Mouse (Mus musculus): ENCODE data around the gene Hsd17b1.

Hsd17b1 gene

DNA sequence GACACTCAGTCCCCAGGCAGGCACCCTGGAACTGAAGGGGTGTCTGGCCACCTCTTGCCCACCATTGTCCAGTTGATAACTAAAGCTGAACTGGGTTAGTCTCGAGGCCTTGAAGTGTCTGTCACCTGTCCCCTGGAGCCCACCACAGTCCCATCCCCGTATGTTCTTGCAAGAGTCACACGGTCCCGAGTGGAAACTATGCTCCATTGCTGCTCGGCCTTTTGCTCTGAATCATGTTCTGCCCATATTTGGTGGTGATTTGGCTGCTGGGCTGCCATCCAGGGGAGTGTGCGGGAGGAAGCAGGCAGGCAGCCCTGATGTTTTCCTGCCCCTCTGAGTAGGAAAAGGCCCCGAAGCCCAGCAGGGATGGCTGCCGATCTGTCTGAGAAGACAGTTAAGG lies 18.1 kb upstream of the Hsd17b1 start:
- DNase-seq (ENCODE audit: low spot score in 2 of 2): peak; percentile 43 to 75

DNA sequence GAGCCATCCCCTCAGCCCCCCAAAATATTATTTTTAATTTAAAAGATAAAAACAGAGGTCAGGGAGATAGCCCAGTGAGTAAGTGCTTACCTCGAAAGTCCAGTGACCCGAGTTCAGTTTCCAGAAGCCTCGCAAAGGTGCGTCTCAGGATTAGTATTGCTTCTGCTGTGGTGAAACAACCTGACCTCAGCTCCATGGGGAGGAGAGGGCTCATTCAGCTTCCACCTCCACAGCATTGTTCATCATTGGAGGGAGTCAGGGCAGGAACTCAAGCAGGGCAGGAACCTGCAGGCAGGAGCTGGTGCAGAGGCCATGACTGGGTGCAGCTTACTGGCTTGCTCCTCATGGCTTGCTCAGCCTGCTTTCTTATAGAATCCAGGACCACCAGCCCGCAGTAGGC lies 17.2 kb upstream of the Hsd17b1 start:
- DNase-seq (ENCODE audit: low spot score in 2 of 2): no peak

DNA sequence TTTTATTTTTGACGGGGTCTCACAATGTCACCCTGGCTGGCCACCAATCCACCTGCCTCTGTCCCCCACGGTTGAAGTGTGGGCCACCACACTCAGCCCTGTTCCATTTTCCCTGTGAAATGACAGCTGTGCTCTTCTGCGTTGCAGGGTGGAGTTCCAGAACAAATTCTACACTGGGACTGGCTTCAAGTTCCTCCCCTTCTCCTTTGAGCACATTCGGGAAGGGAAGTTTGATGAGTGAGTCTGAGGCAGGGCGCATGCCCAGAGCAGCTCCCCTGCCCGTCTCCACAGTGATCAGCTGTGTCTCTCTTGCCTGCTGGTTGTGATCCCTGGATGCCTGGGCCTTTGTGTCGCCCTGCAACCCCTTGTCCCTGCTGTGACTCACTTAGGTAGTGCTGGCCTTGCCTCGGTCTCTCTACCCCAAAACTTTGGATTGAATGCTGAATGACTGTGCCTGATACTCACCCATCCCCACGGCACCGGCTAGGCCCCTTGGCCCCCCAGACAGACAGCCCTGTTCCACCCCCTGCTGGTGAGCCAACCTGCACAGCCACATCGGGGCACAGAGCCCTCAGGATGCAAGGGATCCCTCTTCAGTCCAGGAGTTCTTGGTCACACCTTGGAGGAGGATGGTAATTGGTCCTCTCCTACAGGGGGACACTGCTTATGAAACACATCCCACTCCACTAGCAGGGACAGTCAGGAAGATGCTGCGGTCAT lies 15.9 kb upstream of the Hsd17b1 start:
- peak; percentile 53 to 74 for DNase-seq (ENCODE audit: low spot score in 2 of 2)

DNA sequence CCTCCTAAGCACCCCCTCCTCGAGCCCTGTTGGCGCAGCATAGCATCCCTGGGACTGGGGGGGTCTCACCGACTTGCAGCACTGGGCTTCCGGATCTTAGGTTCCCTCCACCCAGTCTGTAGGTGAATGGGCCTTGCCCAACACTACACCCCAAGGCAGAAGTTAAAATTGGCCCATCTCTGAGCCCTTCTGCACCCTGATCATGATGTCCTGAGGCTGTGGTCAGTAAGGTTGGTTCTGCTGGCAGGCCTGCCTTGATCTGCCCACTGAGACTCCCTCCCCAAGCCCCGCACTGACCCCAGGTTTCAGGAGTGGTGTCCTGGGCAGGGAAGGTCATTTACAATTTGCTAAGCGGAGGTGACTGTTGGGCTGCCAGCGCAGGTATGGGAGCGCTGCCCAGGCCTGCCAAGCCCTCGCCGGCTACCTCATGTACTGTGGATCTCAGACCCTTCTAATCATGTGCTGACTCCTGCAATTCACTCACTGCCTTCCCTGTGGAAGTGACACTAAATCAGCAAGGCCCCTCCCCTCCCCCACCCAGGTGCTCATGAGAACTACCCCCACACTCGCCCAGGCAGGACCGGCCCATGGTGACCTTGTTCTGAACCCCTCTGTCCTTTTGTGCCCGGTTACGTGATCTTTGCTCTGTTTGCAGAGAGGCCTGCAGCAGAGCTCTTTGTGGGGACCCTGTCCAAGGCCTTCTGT lies 15.1 kb upstream of the Hsd17b1 start:
- DNase-seq (ENCODE audit: low spot score in 2 of 2): peak in 1 of 2 experiments; percentile 33

DNA sequence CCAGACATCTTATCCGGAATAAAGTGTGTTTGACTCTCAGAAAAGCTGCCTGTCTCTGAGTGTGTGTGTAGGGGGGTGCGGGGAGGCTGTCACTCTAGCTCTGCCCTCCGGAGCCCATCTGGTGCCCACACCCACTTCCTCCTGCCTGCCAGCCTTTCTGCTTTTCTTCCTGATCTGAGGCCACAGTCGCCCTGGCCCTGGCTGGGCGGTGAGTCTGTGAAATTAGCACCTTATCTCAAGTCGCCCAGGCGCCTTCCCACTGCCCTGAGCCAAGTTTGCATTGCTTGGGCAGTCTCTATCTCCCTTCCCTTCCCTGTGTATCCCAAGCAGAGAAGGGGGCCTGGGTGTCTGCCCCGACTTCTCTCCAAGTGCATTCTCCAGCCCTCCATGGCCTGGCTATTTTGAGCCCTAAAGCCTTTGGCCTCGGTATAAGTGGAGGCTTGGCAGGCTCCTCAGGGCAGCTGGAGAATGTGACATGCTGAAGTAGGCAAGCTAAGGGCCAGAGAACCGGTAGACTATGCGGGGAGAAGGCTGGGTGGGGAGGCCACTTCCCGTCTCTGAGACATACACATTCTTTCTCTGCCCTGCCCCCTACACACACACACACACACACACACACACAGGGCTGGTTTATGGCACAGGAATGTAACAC lies 14.4 kb upstream of the Hsd17b1 start:
- DNase-seq (ENCODE audit: low spot score in 2 of 2): peak; percentile 59 to 65

DNA sequence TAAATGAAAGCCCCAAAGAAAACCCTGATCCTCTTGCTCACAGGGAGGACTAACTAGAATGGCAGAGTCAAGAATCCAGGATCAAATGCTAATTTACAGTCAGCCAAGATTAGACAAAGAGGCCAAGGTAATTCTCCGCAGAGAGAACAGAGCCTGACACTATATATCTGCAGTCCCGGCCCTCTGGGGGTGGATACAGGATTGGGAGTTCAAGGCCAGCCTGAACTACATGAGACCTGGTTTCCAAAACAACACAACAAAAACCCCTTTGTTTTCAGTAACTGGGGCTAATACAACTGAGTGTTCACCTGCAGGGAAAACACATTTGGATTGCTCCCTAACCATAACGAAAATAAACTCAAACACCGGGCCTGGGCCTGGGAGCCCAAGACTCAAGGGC lies 13.7 kb upstream of the Hsd17b1 start:
- no peak for DNase-seq (ENCODE audit: low spot score in 2 of 2)

DNA sequence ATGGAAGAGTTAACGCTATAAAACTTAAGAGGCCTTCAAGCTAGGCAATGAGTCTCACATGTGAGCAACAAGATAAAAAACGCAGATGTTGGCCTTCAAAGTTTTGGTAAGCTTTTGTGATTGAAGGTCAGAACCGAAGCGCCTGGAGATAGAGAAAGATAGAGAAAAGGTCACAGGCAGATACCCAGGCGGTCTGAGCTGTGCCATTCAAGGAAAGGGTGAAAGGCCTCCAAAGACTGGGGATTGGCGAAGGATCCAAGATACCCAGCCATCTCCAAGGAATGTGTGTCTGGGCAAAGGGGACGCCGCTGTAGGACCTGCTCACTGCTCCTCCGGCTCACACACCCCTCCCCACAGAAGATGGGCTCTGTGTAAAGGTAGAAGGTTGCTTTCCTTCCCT lies 13.2 kb upstream of the Hsd17b1 start:
- DNase-seq (ENCODE audit: low spot score in 2 of 2): no peak

DNA sequence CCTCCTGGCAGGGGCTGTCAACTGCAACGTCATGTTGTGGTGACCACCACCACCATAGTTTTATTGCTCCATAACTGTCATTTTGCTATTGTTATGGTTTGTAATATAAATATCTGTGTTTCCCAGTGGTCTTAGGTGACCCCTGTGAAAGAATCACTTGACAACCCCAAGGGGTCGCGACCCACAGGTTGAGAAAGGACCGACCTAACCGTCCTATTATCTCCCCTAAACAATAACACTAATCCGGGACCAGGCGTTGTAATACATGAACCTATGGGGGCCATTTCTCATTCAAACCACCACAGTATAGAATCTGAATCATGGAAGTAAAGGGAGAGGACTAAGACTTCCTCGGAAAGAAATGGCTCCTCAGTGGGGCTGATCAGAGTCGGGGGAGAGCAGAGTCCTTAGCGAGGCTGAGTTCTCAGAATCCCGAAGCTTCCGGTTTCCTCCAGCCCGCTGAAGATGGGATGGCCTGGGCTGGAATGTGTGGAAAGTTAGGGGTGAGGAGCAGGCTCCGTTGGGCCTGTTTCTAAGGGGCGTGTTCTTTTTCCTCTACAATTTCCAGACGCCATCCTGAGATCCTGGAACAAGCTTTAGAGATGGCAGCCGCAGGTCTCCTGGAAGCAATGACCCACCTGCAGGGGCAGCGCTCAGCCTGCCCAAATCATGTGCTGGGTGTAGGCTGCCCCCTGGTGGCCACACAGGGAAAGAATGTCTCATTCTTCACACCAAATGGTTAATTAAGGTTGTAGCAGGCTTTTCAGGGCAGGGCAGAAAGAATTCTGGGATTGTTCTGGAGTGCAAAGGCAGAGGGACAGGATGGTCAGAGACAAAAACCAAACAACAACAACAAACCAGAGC lies 11.4 kb upstream of the Hsd17b1 start:
- peak; percentile 79 to 83 for DNase-seq (ENCODE audit: low spot score in 2 of 2)

DNA sequence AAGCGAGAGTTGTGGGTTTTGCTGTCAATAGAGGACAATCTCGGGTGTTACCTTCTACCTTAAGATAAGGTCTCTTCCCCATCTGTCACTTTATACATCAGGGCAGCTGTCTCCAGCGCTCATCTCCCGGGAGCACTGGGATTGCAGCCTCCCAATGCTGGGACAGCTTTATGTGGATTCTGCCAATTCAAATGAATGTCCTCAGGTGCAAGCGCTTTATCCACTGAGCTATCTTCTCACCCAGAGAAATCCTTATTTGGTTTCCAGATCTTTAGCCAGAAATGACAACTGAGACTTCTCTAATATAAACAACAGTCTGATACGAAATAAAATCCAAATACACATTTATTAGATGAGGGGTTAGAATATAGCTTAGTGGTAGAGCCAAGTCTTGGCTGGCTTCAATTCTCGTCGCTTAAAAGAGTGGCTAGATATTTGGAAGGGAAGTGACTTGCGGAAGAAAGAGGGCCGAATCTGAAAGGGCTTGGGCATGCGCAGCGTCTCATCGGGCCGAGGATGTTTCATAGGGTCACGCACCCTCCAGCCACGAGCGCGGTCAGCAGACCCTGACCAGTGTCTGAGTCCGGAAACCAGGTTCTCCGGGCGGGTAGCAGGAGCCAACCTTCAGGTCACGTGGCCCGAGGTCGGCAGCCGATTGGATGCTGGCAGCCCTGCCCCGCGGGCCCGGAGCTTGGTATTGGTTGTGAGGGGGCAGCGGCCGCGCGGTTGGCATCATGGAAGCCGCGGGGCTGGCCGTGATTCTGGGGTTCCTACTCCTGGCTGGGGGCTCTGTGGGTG lies 8.6 kb upstream of the Hsd17b1 start, which contains the start of gene Naglu:
TSS of gene Naglu (plus strand) at position 622 of the 798 bp plus-strand sequence.
- peak; percentile 90 to 96 for DNase-seq (ENCODE audit: low spot score in 2 of 2)

DNA sequence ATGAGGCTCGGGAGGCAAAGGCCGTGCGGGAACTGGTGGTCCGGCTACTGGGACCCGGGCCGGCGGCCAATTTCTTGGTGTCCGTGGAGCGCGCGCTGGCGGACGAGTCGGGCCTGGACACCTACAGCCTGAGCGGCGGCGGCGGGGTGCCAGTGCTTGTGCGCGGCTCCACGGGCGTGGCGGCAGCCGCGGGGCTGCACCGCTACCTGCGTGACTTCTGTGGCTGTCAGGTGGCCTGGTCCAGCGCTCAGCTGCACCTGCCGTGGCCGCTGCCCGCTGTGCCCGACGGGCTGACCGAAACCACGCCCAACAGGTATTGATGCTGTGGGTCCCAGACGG lies 8.1 kb upstream of the Hsd17b1 start:
- DNase-seq (ENCODE audit: low spot score in 2 of 2): no peak

DNA sequence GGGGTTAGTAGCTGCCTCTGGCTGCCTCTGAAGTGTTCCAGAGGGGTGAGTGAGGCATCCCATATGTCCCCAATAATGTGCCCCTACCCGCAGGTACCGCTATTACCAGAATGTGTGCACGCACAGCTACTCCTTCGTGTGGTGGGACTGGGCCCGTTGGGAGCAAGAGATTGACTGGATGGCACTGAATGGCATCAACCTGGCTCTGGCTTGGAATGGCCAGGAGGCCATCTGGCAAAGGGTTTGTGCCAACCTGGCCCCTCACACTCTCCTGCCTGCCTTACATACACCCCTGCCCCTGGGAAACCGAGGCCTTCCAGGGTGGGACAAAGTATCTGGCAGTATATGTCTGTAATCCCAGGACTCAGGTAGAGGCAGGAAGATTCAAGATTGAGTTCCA lies 7.2 kb upstream of the Hsd17b1 start:
- DNase-seq (ENCODE audit: low spot score in 2 of 2): no peak

DNA sequence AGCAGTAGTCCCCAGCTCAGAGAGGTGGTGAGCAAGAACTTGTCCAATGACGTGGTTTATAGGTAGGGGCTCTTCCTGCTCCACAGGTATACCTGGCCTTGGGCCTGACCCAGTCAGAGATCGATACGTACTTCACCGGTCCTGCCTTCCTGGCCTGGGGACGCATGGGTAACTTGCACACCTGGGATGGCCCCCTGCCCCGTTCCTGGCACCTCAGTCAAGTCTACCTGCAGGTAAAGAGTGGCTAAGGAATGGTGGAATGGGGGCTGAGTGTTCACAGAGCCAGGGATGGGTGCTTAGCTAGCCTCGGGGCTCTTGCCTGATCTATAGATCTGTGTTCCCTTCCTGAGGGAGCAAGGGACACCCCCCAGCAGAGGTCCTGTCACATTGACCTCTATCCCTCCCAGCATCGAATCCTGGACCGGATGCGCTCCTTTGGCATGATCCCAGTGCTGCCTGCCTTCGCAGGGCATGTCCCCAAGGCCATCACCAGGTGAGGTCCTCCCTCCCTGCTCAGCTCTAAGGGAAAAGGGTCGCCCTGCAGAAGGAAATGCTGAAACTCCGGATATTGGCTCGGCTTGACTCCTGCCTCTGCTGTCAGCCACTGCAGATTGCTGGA lies 6.3 kb upstream of the Hsd17b1 start:
- no peak for DNase-seq (ENCODE audit: low spot score in 2 of 2)

DNA sequence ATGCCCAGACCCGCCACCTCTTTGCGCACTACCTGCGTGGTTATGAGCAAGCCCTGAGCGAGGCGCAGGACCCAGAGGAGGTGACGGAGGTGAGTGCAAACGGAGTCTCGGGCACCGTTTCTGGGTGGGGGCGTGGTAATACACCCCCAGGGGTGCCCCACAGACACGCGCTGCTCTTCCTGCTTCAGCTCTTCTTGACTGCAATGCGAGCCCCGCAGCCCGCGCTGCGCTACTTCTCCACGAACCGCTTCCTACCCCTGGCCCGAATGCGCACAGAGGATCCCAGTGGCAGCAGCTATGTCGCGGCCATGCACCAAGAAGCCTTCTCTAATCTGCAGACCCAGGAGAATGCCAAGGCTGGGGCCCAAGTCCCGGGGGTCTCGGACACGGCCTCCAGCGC lies 1.5 kb downstream of the Hsd17b1 start:
- no peak for DNase-seq (ENCODE audit: low spot score in 2 of 2)

DNA sequence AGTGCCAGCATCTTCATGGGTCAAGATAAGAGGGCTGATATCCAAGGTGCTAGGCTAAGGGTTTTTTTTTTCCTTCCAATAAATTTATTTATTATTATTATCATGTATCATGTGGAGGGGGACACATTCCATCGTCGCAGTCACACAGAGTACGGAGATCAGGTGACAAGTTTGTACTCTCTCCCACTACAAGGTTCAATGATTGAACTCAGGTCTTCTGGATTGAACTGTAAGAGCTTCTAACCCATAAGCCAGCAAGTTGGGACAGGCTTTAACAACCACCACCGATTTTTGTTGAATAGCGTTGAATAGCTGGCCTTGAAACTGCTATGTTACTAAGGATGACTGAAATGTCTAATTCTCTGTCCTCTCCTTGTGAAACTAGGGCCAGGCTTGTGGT lies 2.2 kb downstream of the Hsd17b1 start:
- DNase-seq (ENCODE audit: low spot score in 2 of 2): no peak

DNA sequence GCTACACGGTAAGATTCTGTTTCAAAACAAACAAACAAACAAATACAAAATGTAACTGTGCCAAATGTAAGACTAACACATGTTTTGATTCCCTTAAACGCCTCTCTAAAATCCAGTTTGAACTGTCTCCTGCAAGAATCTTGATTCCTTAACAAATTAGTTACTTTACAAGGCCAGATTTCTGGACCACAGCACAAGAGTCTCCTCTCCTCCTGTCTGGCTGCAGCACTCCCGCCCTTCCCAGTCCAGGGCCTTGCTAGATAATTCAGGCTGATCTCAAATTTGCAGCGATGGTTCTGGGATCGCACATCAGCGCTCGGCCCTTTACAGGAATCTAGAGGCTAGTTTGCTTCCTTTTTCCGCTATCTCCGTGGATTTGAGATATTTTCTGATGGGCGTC lies 3.4 kb downstream of the Hsd17b1 start:
- no peak for DNase-seq (ENCODE audit: low spot score in 2 of 2)

DNA sequence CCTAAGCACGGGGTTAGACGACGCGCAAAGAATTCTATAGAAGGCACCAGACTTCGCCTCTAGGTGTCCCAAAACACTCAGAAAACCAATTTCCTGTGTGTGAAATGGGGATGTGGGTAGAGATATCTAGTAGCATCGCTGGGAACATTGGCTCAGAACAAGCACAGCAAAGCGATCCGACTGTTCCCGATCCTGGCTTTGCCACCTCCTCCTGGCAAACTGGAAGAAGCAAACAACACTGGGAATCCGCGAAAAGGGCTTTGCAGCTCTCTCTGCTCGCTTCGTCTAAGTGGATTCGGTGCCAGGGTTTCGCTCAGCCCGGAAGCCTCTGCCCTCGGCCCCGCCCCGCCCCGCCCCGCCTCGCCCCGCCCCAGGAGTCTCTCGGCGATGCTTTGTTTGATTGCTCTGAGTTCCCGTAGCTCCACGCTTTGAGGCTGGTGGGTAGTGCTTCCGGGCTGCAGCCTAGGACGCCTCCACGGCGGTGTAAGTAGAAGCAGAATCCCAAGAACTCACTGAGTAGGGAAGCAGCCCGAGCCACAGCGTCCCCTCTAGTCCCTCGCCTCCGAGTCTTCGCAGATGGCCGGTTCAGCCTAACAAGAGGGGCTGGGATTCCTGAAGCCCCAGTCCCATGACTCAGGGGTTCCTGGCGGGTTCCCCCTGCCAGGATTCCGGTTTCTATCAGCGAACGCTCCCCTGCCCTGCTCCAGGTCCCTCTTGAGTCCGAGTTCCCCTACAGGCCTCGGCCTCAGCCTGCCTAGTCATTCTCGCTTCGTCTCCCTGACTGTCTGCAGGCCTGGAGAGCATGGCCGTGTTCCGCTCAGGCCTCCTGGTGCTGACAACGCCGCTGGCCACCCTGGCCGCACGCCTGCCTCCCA lies 4.2 kb downstream of the Hsd17b1 start, which contains the start of gene Coasy:
TSS of gene Coasy (plus strand) at position 358 of the 875 bp plus-strand sequence.
- peak; percentile 75 to 82 for DNase-seq (ENCODE audit: low spot score in 2 of 2)

DNA sequence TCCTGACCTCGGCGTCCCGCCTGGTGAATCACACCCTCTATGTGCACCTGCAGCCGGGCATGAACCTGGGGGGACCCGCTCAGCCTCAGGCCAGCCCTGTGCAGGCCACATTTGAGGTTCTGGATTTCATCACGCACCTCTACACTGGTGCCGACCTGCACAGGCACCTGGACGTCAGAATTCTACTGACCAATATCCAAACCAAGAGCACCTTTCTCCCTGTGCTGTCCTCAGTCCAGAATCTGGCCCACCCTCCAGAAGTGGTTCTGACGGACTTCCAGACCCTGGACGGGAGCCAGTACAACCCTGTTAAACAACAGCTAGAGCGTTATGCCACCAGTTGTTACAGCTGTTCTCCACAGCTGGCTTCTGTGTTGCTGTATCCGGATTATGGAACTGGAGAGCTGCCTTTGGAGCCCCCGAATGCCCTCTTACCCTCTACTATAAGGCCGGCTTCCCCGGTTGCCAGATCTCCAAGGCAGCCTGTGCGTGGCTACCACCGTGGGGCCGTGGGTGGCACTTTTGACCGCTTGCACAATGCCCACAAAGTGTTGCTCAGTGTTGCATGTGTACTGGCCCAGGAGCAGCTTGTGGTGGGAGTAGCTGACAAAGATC lies 5.0 kb downstream of the Hsd17b1 start:
- peak in 1 of 2 experiments; percentile 45 for DNase-seq (ENCODE audit: low spot score in 2 of 2)

DNA sequence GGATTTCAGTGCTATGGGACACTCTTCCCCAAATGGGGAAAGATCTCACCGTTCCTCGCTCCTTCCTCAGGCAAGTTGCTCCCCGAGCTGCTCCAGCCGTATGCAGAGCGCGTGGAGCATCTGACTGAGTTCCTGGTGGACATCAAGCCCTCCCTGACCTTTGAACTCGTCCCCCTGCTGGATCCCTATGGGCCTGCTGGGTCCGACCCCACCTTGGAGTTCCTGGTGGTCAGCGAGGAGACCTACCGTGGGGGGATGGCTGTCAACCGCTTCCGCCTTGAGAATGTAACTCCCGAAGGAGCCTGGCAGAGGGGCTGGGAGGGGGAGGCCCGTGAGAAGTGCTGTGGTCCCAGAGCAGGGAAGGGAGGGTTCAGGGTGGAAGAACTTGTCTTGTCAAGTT lies 6.0 kb downstream of the Hsd17b1 start:
- DNase-seq (ENCODE audit: low spot score in 2 of 2): no peak

DNA sequence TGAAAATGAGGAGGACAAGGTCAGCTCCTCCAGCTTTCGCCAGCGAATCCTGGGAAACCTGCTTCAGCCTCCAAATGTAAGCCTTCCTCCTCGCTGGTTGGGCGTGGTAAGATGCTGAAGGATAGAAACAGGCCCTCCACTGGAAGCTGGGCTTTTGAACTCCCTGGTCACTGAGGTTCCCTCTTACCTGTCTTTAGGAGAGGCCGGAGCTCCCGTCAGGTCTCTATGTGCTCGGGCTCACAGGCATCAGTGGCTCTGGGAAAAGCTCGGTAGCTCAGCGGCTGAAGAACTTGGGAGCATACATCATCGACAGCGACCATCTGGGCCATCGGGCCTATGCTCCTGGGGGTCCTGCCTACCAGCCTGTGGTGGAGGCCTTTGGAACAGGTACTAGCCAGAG lies 6.6 kb downstream of the Hsd17b1 start:
- DNase-seq (ENCODE audit: low spot score in 2 of 2): no peak
